Mouse (Mus musculus) brain, embryonic 14.5 days (tissue): ENCODE data around the gene Cenpp. TPM values are rescaled to one million over a fixed set of nuclear protein-coding genes. Genes with fewer than 3 reads are reported as not detected.

ENCODE experiments used
- DNase-seq: peaks from one replicate; pipeline ENCODE4 v3.0.0-alpha.2; 2011; ENCODE audit warnings: low read depth
- CTCF ChIP-seq: fragments of 200-500 bp; IDR thresholded peaks from 2 replicates; pipeline ENCODE4 v1.5.1; 2012; ENCODE audit warnings: inconsistent platforms, mild to moderate bottlenecking, moderate library complexity, borderline replicate concordance; ENCODE audit not compliant: insufficient read depth, insufficient read length; ENCODE audit errors: extremely low read depth
- POLR2A ChIP-seq: fragments of 200-500 bp; IDR thresholded peaks from 2 replicates; pipeline ENCODE4 v1.6.1; 2012; ENCODE audit warnings: mild to moderate bottlenecking, inconsistent platforms, borderline replicate concordance; ENCODE audit not compliant: poor library complexity, insufficient read depth, insufficient read length, severe bottlenecking; ENCODE audit errors: extremely low read depth
- polyA plus RNA-seq: library from polyadenylated mRNA; depleted of rRNA; stranded (reverse); fragments of >200 nt; gene quantifications from 2 replicates; pipeline ENCODE4 v1.2.3, GENCODE M21; 2012

The Cenpp gene
- polyA plus RNA-seq, 1 experiment: 3.0 TPM

- no peak for DNase-seq
- TF ChIP-seq POLR2A (no peak), CTCF (no peak)
Measured at GRCm38 (mm10) chr13:49547563-49548150, 104.9 kb downstream of the Cenpp start.

DNA sequence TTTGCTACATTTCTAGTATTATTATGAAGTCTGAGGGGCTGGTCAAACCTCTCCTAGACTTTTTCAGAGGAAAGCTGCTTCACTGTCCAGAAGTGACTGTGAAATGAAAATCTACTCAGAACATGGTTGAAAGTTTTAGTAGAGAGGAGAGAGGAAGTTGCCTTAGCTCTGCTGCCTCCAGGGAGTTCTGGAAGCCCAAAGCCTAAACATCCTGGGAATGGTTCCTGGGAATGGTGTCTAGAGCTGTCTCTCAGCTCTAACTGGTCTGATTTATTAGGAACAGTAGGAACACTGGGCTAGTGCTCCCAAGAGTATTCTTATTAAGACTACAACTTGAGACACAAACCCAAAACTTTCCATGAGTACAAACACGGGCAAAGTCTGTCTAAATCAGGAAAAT lies 106.1 kb downstream of the Cenpp start:
- TF ChIP-seq POLR2A (no peak), CTCF (no peak)
- DNase-seq: no peak

GRCm38 (mm10) chr13:49545646-49546045 lies 106.9 kb downstream of the Cenpp start:
- TF ChIP-seq CTCF (no peak), POLR2A (no peak)
- DNase-seq: no peak

DNA sequence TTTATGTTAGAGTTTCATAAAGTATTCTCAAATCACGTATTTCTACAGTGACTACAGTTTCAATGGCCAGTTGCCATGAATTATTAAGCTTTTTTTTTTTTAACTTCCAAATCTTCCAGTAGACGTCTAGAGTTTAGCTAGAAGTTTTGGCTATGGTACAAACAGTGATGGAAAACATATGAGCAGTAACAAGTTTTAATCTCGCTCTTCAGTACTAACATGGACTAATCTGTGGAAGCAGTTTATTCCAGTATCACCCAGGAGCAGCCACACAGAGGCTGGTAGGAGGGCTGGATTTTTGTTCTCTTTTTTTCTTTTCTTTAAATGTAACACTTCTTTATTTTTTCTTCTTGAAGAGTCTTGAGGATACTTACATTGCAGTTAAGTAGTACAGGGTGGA lies 108.3 kb downstream of the Cenpp start, which contains the start of gene Aspn:
TSS of gene Aspn (plus strand) at position 165 of the 400 bp plus-strand sequence.
- no peak for TF ChIP-seq CTCF
- no peak for TF ChIP-seq POLR2A
- DNase-seq: no peak

DNA sequence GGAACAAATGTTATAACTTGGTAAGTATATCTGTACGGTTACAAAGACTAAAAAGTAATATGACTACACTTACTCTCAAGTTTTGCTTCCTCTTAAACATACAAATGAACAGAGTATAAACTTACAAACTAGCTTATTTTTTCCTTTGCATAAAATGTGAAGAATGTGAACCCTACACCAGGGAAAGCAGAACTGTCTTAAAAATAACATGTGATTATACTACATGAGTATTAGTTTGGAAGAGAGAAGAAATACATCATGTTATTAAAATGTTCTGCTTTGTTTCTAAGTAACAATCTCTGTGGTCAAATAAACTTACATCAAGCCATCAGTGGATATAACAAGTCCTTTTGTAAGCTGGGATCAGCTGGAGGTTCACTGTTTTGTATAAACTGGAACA lies 113.9 kb downstream of the Cenpp start:
- TF ChIP-seq CTCF (no peak), POLR2A (no peak)
- DNase-seq: no peak

GRCm38 (mm10) chr13:49536946-49537345 lies 115.6 kb downstream of the Cenpp start:
- no peak for TF ChIP-seq POLR2A
- no peak for TF ChIP-seq CTCF
- no peak for DNase-seq

DNA sequence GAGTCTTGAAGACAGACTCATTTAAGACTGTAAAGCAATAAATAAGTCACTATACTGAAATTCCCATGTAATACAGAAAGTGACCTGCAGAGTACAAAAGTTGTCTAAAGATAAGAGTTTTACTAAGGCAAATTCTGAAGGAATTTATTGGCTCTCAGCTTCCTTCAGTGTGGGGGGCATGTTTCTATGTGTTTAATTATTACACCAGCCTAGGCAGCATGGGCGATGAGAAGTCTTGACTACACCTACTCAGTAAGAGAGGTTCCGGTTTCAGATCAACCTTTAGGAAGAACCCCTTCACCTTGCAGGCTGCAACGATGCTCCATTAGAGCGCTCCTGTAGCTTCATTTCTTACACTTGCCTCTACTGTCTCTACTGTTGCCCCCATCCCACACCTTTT lies 121.9 kb downstream of the Cenpp start:
- DNase-seq: no peak

GRCm38 (mm10) chr13:49526235-49526634 lies 126.3 kb downstream of the Cenpp start:
- TF ChIP-seq POLR2A (no peak), CTCF (no peak)

More for the DNA sequence above, 121.9 kb downstream of the Cenpp start:
- TF ChIP-seq CTCF (no peak), POLR2A (no peak)

DNA sequence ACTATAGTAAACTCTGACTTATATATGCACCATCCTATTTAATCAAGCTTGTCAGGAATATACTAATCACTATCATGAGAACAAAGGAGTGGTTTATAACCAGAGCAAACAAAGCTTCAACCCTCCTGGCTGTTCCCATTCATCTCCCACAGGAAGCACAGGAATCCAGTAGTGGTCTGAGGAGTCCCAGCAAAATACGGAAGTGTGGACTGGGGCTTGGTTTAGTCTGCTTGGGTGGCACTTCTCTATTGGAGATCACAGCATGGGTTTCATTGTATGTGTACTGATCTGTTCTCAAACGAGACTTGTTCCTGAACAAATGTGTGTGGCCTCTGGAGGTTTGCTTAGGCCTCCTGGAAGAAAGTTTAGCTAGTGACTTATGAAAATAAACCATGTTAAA lies 133.8 kb downstream of the Cenpp start:
- TF ChIP-seq CTCF (no peak), POLR2A (no peak)
- no peak for DNase-seq

More at GRCm38 (mm10) chr13:49526235-49526634, 126.3 kb downstream of the Cenpp start:
- no peak for DNase-seq

DNA sequence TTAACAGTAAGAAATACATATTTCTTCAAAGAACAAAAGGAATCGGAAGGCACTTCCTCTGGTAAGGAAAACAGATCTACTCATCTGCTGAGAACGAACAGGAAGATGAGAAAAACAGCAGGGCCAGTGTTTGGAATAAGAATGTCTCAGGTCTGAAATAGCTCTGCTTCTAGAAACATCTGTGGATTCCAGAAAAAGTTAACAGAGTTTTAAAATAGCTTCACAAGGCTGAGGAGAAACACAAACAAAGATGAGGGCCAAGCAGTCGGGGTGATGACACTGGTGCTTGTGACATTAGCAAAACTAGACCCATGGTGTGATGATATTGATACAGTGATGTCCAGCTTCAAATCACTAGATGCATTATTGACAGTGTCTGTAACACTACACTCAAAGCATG lies 145.4 kb downstream of the Cenpp start:
- TF ChIP-seq CTCF: no peak
- TF ChIP-seq POLR2A: no peak
- DNase-seq: peak; percentile 7

DNA sequence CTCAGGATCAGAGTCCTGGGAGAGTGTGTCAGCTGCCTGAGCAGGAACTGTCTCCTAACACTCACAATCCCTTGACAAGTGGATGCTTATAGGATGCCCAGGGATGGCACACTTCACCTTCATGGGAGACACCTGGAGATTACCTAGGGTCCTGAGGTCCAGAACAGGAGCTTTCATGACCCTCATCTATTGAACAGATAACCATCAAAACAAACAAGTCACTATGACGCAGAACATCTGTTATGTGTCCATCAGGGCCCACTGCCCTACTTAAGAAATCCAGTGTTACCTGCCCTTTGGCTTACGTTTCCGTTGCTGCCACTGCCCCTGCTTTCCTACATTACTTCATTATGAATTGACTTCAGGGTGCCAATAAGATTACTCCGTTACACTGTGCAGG lies 146.8 kb downstream of the Cenpp start:
- no peak for DNase-seq
- TF ChIP-seq POLR2A (no peak), CTCF (no peak)

- no peak for TF ChIP-seq POLR2A
- TF ChIP-seq CTCF: no peak
- DNase-seq: peak; percentile 6
Measured at GRCm38 (mm10) chr13:49504510-49504909, 148.1 kb downstream of the Cenpp start, which contains the start of gene Ecm2. Gene Ecm2 (plus strand): TSS chr13:49504810.

DNA sequence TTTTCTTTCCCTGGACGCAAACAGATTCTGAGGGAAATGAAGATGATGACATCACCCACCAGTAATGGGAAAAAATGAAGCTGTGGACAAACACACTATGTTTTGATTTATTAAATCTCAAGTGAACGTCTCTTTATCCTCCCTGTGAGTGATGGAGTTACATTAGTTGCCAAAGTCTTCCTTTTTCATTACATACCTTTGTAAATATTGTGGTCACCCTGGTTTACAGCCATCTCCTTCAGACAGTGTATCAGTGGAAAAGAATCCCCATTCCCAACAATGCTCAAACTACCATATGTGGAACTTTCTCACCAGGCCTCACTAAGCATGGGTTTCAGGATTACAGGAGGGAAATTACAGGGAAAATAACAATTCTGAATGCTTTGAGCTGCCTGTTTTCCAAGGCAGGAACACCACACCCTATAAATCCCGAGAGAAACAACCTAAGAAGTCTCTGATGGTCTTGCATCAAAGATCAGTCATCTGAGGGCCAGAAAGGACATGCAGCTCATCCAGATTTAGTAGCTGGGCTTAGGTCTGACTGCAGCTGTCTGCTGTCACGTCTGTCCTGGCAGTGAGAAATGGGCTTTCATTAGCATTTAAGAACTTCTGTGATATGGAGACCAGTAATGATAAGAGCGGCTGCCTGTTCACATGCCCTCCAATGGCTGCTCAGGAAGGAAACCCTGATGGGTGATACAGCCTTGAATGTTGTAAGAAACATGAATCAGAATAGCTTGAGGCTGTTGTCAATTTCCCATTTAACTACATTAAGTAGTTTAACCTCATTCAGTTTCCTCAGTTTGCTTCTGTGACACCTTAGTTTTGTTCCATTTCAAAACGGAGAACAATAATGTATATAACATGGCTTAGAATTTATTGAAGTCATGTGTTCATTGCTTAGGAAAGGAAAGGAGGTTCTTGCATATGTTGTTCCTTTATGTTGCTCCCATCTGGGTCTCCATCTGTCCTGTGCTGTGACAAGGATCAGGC lies 159.9 kb downstream of the Cenpp start, which contains the start of gene Tes3-ps:
TSS of gene Tes3-ps (plus strand) at position 943 of the 993 bp plus-strand sequence.
- peak; percentile 6 for DNase-seq

More for the DNA sequence above, 159.9 kb downstream of the Cenpp start, which contains the start of gene Tes3-ps:
- TF ChIP-seq POLR2A (no peak), CTCF (no peak)
